Mouse (Mus musculus): ENCODE measurements around the gene Wnk4. TPM values are rescaled to one million over a fixed set of nuclear protein-coding genes. Genes with fewer than 3 reads are reported as not detected.
A peak's percentile ranks its signal among the peaks of the same experiment; 100 is the strongest.

The Wnk4 gene
- total RNA-seq, 1 experiment from 2014 or later: 3.4 TPM

- peak; percentile 49 for DNase-seq
Measured at GRCm38 (mm10) chr11:101245071-101245470, 15.3 kb upstream of the Wnk4 start.

- DNase-seq: peak; percentile 72
Measured at GRCm38 (mm10) chr11:101245855-101246701, 14.3 kb upstream of the Wnk4 start, which contains the start of gene Ramp2. Gene Ramp2, plus strand, starts transcription at chr11:101246028.

DNA sequence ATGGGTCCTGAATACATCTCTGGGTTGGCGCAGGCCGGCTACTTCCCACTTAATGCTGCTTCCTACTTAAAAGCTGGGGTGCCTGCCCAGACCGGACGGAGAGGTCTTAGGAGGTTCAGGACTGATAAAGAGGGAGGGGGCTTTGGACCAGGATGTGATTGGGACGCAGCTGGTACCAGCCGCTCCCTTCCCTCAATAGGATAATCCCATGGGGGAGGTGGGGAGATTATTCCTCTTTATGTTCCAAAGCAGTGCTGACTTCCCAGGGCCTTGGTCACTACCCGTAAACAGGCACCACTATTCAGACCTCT is 13.7 kb upstream of the Wnk4 start:
- no peak for DNase-seq

GRCm38 (mm10) chr11:101247521-101248030 is 12.8 kb upstream of the Wnk4 start:
- DNase-seq: no peak

GRCm38 (mm10) chr11:101248258-101248994 is 11.9 kb upstream of the Wnk4 start:
- peak; percentile 74 for DNase-seq

- no peak for DNase-seq
Measured at GRCm38 (mm10) chr11:101251031-101251430, 9.3 kb upstream of the Wnk4 start.

DNA sequence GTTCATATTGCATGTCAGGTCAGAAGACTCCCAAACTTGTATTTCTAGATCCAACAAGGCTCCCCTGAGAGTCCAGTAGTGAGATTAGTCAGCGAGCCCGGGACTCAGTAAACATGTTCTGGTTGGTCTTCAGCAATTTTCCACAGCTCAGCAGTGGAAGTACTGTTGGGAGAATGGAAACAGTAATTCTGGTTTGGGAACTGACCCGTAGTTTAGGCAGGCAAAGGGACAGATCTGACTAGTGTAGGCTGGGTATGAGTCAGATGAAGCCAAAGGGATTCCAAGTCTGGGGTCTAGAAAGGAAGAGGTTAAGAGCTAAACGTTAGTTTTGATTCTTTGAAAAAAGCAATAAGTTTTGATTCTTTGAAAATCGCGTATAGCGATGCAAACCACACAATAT is 7.4 kb upstream of the Wnk4 start:
- DNase-seq: peak; percentile 22

GRCm38 (mm10) chr11:101253613-101254389 is 6.6 kb upstream of the Wnk4 start, which contains the start of gene Vps25:
Gene Vps25, plus strand, starts transcription at chr11:101253707.
- peak; percentile 92 for DNase-seq

DNA sequence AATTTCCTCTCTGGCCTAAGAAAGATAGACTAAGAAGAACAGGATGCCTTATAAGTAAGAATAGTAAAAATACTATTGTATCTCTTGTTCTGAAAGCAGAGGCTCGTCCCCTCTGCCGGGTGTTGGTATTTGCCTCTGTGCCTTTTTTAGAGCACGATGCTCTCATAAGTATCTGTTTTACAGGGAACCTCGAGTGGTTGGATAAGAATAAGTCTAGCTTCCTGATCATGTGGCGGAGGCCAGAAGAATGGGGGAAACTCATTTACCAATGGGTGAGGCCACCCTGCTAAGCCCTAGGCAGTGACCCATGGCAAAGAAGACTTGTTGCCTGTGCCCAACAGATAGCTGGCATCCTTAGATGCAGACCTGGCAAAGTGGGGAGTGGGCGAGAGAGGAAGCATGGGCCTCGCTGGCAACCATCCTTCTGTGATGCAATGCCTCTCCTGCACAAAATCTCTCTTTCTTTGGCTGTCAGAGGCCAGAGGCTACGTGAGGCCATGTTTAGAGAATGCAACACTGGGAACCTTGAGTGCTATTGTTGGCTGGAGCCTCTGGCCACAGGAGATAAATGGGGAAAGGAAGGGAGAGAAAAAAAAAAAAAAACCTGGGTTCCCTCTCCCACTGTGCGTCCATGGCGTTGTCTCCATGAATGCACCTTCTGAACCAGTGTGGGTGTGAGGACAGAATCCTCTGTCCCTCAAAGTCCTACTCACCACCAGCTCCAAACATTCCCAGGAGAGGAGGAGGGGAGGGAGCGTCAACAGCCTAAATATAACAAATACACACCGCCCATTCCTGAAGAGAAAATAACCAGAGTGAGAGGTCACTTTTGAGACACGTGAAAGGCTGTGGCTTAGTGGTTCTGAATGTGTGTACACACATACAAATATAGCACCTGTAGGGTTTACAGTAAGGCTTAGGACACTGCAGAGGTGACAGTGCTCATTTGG is 4.3 kb upstream of the Wnk4 start:
- DNase-seq: peak; percentile 14

GRCm38 (mm10) chr11:101259261-101259712 is 1.1 kb upstream of the Wnk4 start:
- peak; percentile 36 for DNase-seq

- DNase-seq: no peak
Measured at GRCm38 (mm10) chr11:101260826-101261380, 536 bp downstream of the Wnk4 start.

- no peak for DNase-seq
Measured at GRCm38 (mm10) chr11:101262272-101262967, 2.1 kb downstream of the Wnk4 start.

DNA sequence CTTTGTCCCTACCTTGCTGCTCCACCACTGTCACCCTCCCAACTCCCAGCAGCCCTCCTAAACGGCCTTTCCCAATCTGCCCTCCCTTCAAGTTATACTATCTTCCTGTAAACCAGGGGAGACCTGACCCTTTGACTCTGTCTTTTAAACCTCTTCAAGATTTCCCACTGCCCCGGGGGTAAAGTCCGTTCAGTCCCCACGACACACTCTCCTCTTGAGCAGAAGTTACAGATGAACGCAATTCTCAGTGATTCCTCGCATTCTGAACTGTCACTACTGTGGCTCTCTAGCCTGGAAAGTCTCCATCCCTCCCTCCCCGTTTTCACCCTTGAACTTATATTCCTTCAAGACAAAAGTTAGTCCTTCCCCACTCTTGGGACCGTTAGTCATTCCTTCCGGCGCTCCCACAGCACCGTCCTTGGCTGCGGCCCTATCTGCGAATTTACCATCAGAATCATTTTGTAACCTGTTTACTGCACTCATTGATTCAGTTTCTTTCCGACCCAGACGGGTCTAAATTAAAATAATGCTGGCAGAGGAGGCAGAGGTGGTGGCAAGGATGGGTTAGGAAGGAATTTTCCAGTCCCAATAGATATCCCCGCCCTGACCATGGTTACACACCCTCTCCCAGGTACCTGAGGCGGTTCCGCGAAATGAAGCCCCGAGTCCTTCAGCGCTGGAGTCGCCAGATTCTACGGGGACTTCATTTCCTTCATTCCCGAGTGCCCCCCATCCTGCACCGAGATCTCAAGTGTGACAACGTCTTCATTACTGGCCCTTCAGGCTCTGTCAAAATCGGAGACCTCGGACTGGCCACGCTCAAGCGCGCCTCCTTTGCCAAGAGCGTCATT is 3.0 kb downstream of the Wnk4 start:
- DNase-seq: peak; percentile 34

- no peak for DNase-seq
Measured at GRCm38 (mm10) chr11:101263989-101264280, 3.6 kb downstream of the Wnk4 start.

- DNase-seq: peak; percentile 8
Measured at GRCm38 (mm10) chr11:101264954-101265471, 4.6 kb downstream of the Wnk4 start.

GRCm38 (mm10) chr11:101265906-101266305 is 5.5 kb downstream of the Wnk4 start:
- DNase-seq: no peak

GRCm38 (mm10) chr11:101269577-101270116 is 9.3 kb downstream of the Wnk4 start:
- DNase-seq: peak; percentile 59

GRCm38 (mm10) chr11:101272446-101272845 is 12.1 kb downstream of the Wnk4 start:
- DNase-seq: no peak

DNA sequence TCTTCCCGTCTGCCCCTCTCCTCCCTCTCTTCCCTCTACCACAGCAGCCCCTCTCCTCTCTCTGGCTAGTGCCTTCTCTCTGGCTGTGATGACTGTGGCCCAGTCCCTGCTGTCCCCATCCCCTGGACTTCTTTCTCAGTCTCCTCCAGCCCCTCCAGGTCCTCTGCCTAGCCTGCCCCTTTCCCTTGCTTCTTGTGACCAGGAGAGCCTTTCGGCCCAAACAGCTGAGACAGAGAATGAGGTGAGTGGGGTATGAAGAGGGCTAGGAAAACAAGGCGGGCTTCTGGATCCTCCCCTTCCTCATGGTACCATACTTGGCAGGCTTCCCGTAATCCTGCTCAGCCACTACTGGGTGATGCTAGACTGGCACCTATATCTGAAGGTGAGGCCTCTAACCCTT is 14.9 kb downstream of the Wnk4 start:
- DNase-seq: no peak

Measured in adrenal gland, postnatal 14 days (tissue).